8 mouse cellular contexts compared by ENCODE assay signal in genomic region chr11:6679694-6680396, GRCm38 (mm10). TPM values are rescaled to one million over a fixed set of nuclear protein-coding genes. Genes with fewer than 3 reads are reported as not detected.
A peak's percentile ranks its signal among the peaks of the same experiment; 100 is the strongest.
DNase-seq lines count a peak whose midpoint lies in the region; ATAC-seq and TF ChIP-seq lines count a peak whose summit lies in the region.

No protein-coding gene starts in this region.

- H3K36me3 ChIP-seq in embryonic facial prominence, embryonic 14.5 days (ENCODE audit: control insufficient read depth, insufficient read depth, low read length): no peaks in the 10 kb centered on the region
- H3K36me3 ChIP-seq in kidney, postnatal 0 days (ENCODE audit: insufficient read depth, low read length): no peaks in the 10 kb centered on the region

- H3K27ac ChIP-seq in embryonic facial prominence, embryonic 14.5 days (replicated peaks; ENCODE audit: low read depth, low read length): no peak overlapping the region; the same call in 1 of the 2 replicates
- peak overlapping the region; percentile 65 for H3K27ac ChIP-seq in kidney, postnatal 0 days

- no peaks in the 10 kb centered on the region for H3K4me1 ChIP-seq in embryonic facial prominence, embryonic 14.5 days (ENCODE audit: control insufficient read depth, insufficient read depth, low read length)
- H3K4me1 ChIP-seq in kidney, postnatal 0 days (replicated peaks; ENCODE audit: insufficient read depth, low read length): no peaks in the 10 kb centered on the region

- H3K9me3 ChIP-seq in embryonic facial prominence, embryonic 14.5 days (ENCODE audit: control insufficient read depth, low read length): no peaks in the 10 kb centered on the region
- H3K9me3 ChIP-seq in kidney, postnatal 0 days (replicated peaks; ENCODE audit: low read length): no peaks in the 10 kb centered on the region; the same call in none of the 2 replicates

- no peak overlapping the region for H3K9ac ChIP-seq in embryonic facial prominence, embryonic 14.5 days (ENCODE audit: low read depth, low read length)
- H3K9ac ChIP-seq in kidney, postnatal 0 days (ENCODE audit: low read depth, low read length): no peak overlapping the region

- no peak for ATAC-seq in embryonic facial prominence, embryonic 14.5 days (ENCODE audit: low read depth)
- no peak; the same call in 1 of the 2 replicates for ATAC-seq in kidney, postnatal 0 days (replicated peaks; ENCODE audit: low FRiP score, low read depth)
- peak; percentile 67 for ATAC-seq in megakaryocyte, adult 5-6 weeks (ENCODE audit: poor library complexity, severe bottlenecking)

- DNase-seq in MEL-GATA-1-ER (ENCODE audit: extremely low read depth, low read depth): peak; percentile 36
- no peak for DNase-seq in embryonic facial prominence, embryonic 14.5 days (ENCODE audit: low spot score)
- peak; percentile 46 for DNase-seq in kidney, postnatal 0 days (ENCODE audit: low spot score)
- no peak for DNase-seq in adrenal gland, postnatal 25 days
- no peak for DNase-seq in gastrocnemius, postnatal 25 days
- DNase-seq in layer of hippocampus, adult 9-11 months: no peak
- DNase-seq in cerebellum, adult 18-20 months: no peak

- 64% methylated on average over 17 of the region's 17 CpGs for WGBS in embryonic facial prominence, embryonic 14.5 days
- 43% methylated on average over 17 of the region's 17 CpGs for WGBS in kidney, postnatal 0 days

- no peak overlapping the region for H3K4me3 ChIP-seq in embryonic facial prominence, embryonic 14.5 days (ENCODE audit: low read depth, low read length)
- H3K4me3 ChIP-seq in kidney, postnatal 0 days (replicated peaks; ENCODE audit: low read depth, low read length): no peak overlapping the region

- TF ChIP-seq CTCF in kidney, postnatal 0 days (IDR thresholded peaks at IDR 0.05; ENCODE audit: low read depth): no peak

- H3K4me2 ChIP-seq in embryonic facial prominence, embryonic 14.5 days (ENCODE audit: low read depth, low read length): peak overlapping the region; percentile 15; the same call in 1 of the 2 replicates
- H3K4me2 ChIP-seq in kidney, postnatal 0 days (ENCODE audit: low read length): peak overlapping the region; percentile 17; the same call in 1 of the 2 replicates

- H3K27me3 ChIP-seq in embryonic facial prominence, embryonic 14.5 days (replicated peaks; ENCODE audit: control insufficient read depth, insufficient read depth, low read length): no peaks in the 10 kb centered on the region
- H3K27me3 ChIP-seq in kidney, postnatal 0 days (ENCODE audit: insufficient read depth, low read length): no peaks in the 10 kb centered on the region

RNA-seq across cellular contexts. Expression of gene Ramp3, which starts 21.5 kb away (rescaled TPM):
- 12.2 and 15.1 TPM in 2 replicates for polyA plus RNA-seq in embryonic facial prominence, embryonic 14.5 days (2014; fragmentation: Nextera tagmentation; extraction: Ambion mirVana)
- 25.0 and 26.5 TPM in 2 replicates for polyA plus RNA-seq in kidney, postnatal 0 days (2015; fragmentation: Nextera tagmentation; extraction: Ambion mirVana)
- total RNA-seq in megakaryocyte, adult 5-6 weeks (2015): 0.30 TPM in 1 of 2 replicates, not detected in the other
- total RNA-seq in megakaryocyte, adult 5-6 weeks (2017): 0.11 TPM in 1 of 2 replicates, not detected in the other
- 10.5 and 13.4 TPM in 2 replicates for total RNA-seq in adrenal gland, postnatal 25 days (2021)
- total RNA-seq in gastrocnemius, postnatal 25 days (2021): under 1 TPM; 0.29 to 0.72 TPM

RNA-seq across cellular contexts. Expression of gene Wap, which starts 41.4 kb away (rescaled TPM):
- polyA plus RNA-seq in embryonic facial prominence, embryonic 14.5 days (2014; fragmentation: Nextera tagmentation; extraction: Ambion mirVana): not detected in 2 replicates
- not detected in 2 replicates for polyA plus RNA-seq in kidney, postnatal 0 days (2015; fragmentation: Nextera tagmentation; extraction: Ambion mirVana)
- total RNA-seq in megakaryocyte, adult 5-6 weeks (2015): not detected in 2 replicates
- not detected in 2 replicates for total RNA-seq in megakaryocyte, adult 5-6 weeks (2017)
- total RNA-seq in adrenal gland, postnatal 25 days (2021): not detected in 2 replicates
- total RNA-seq in gastrocnemius, postnatal 25 days (2021): not detected

RNA-seq across cellular contexts. Expression of gene Tbrg4, which starts 54.0 kb away (rescaled TPM):
- 33.7 and 35.7 TPM in 2 replicates for polyA plus RNA-seq in embryonic facial prominence, embryonic 14.5 days (2014; fragmentation: Nextera tagmentation; extraction: Ambion mirVana)
- polyA plus RNA-seq in kidney, postnatal 0 days (2015; fragmentation: Nextera tagmentation; extraction: Ambion mirVana): 32.2 and 34.5 TPM in 2 replicates
- 15.3 and 17.3 TPM in 2 replicates for total RNA-seq in megakaryocyte, adult 5-6 weeks (2015)
- 9.4 and 10.6 TPM in 2 replicates for total RNA-seq in megakaryocyte, adult 5-6 weeks (2017)
- total RNA-seq in adrenal gland, postnatal 25 days (2021): 54.1 and 60.7 TPM in 2 replicates
- 10 to 100 TPM; 67.6 to 72.3 TPM for total RNA-seq in gastrocnemius, postnatal 25 days (2021)

Comparison
In these comparisons a context has a peak if more than half of its experiments do, and no peak if none do; other contexts are left out.
1. DNase-seq: peak in MEL-GATA-1-ER (single experiment) and kidney, postnatal 0 days (single experiment); none in embryonic facial prominence, embryonic 14.5 days (single experiment), adrenal gland, postnatal 25 days (single experiment), gastrocnemius, postnatal 25 days (single experiment), layer of hippocampus, adult 9-11 months (single experiment) and cerebellum, adult 18-20 months (0 of 2).